Mouse (Mus musculus): ENCODE data around the gene Abl1.

Abl1 gene

GRCm38 (mm10) chr2:31826094-31827085 lies 138.2 kb downstream of the Abl1 start:
- no peak for DNase-seq (ENCODE audit: low spot score)

- DNase-seq (ENCODE audit: low spot score): no peak
Observed at GRCm38 (mm10) chr2:31827877-31828276, 139.7 kb downstream of the Abl1 start.

GRCm38 (mm10) chr2:31828311-31828825 lies 140.2 kb downstream of the Abl1 start:
- DNase-seq (ENCODE audit: low spot score): no peak

- no peak for DNase-seq (ENCODE audit: low spot score)
Observed at GRCm38 (mm10) chr2:31836091-31836490, 147.9 kb downstream of the Abl1 start.

- no peak for DNase-seq (ENCODE audit: low spot score)
Observed at GRCm38 (mm10) chr2:31836985-31837384, 148.8 kb downstream of the Abl1 start.

GRCm38 (mm10) chr2:31838868-31839267 lies 150.7 kb downstream of the Abl1 start:
- no peak for DNase-seq (ENCODE audit: low spot score)

- no peak for DNase-seq (ENCODE audit: low spot score)
Observed at GRCm38 (mm10) chr2:31844729-31845136, 156.6 kb downstream of the Abl1 start.

- DNase-seq (ENCODE audit: low spot score): no peak
Observed at GRCm38 (mm10) chr2:31845512-31845895, 157.3 kb downstream of the Abl1 start.

- DNase-seq (ENCODE audit: low spot score): no peak
Observed at GRCm38 (mm10) chr2:31845896-31846691, 157.9 kb downstream of the Abl1 start, which contains the start of gene Fibcd1. Fibcd1 (minus strand) TSS chr2:31846005.

- no peak for DNase-seq (ENCODE audit: low spot score)
Observed at GRCm38 (mm10) chr2:31846692-31847660, 158.8 kb downstream of the Abl1 start.

GRCm38 (mm10) chr2:31847908-31848307 lies 159.7 kb downstream of the Abl1 start:
- no peak for DNase-seq (ENCODE audit: low spot score)

- DNase-seq (ENCODE audit: low spot score): no peak
Observed at GRCm38 (mm10) chr2:31850141-31850540, 162.0 kb downstream of the Abl1 start.

Data from urinary bladder, postnatal 10 days (tissue).